Mouse (Mus musculus) liver, embryonic 13.5 days (tissue): ENCODE results near the gene Cercam. TPM values are rescaled to one million over a fixed set of nuclear protein-coding genes. Genes with fewer than 3 reads are reported as not detected.
A peak's percentile ranks its signal among the peaks of the same experiment; 100 is the strongest.

Source experiments
- ATAC-seq: fragments of 200-750 bp; cut with Nextera tagmentation; 2 replicates; pipeline ENCODE4 v1.8.0; 2017; ENCODE audit warnings: low read depth, mild to moderate bottlenecking, moderate number of reproducible peaks, moderate library complexity
- DNase-seq: peaks from one replicate; pipeline ENCODE4 v3.0.0; 2022
- H3K27ac ChIP-seq: fragments of 300-500 bp; sonication (generic); 2 replicates; pipeline ENCODE4 v1.5.1; 2015; ENCODE audit warnings: moderate library complexity, mild to moderate bottlenecking, inconsistent platforms
- H3K27me3 ChIP-seq: fragments of 300-500 bp; sonication (generic); 2 replicates; pipeline ENCODE4 v1.6.1; 2015; ENCODE audit warnings: mild to moderate bottlenecking, inconsistent platforms
- H3K36me3 ChIP-seq: fragments of 300-500 bp; sonication (generic); 2 replicates; pipeline ENCODE4 v1.6.1; 2015; ENCODE audit warnings: mild to moderate bottlenecking, inconsistent platforms
- H3K4me1 ChIP-seq: fragments of 300-500 bp; sonication (generic); replicated peaks from 2 replicates; pipeline ENCODE4 v1.6.1; 2015; ENCODE audit warnings: inconsistent platforms
- H3K4me2 ChIP-seq: fragments of 300-500 bp; sonication (generic); 2 replicates; pipeline ENCODE4 v1.6.1; 2015; ENCODE audit warnings: inconsistent platforms, mild to moderate bottlenecking, moderate library complexity
- H3K4me3 ChIP-seq: fragments of 300-500 bp; sonication (generic); replicated peaks from 2 replicates; pipeline ENCODE4 v1.5.1; 2015; ENCODE audit warnings: mild to moderate bottlenecking, inconsistent platforms
- H3K9ac ChIP-seq: fragments of 300-500 bp; sonication (generic); 2 replicates; pipeline ENCODE4 v1.6.1; 2015; ENCODE audit warnings: mild to moderate bottlenecking, inconsistent platforms
- H3K9me3 ChIP-seq: fragments of 300-500 bp; sonication (generic); replicated peaks from 2 replicates; pipeline ENCODE4 v1.6.1; 2016; ENCODE audit warnings: inconsistent platforms
- WGBS: fragments of 180-500 bp; shearing (Covaris S2); methylation state at CpG from one replicate; pipeline ENCODE4 v1.1.7; 2015; ENCODE audit not compliant: insufficient replicate concordance; 5-methylcytosine and 5-hydroxymethylcytosine counted together
- polyA plus RNA-seq: library from polyadenylated mRNA; unstranded; fragments of >200 nt; fragmentation: Nextera tagmentation; extraction: Ambion mirVana; gene quantifications from 2 replicates; pipeline ENCODE4 v1.2.1, GENCODE M21; 2015

Cercam gene
- polyA plus RNA-seq, 1 experiment from 2014 or later = 31.1 TPM

DNA sequence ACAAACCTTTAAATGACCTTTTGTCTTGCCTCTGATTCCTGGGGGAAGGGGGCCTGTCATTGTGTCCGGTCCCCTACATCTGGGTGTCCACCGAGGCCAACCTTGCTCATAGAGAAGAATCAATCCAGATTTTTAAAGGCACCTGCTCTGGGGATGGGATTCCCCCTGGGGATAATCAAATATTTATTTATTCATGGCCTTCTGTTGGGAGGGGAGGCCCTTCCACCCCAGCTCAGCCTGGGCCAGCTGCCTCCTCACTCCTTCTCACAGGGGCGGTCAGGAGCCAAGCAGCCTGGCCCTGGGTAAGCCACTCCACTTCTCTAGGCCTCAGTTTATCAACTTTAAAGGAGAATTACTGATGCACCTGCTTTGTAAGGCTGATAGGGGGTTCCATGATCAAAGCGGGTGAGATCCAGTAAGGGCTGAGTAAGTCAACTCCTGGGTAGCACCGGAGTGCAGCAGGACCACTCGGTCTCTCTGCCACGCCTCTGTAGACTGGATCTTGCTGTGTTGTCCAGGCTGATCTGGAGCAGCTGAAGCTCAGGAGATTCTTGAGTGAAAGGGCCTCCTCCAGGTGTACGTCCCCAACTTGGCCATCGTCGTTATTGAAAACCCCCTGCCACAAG, 13.3 kb upstream of the Cercam start:
- Histone ChIP-seq H3K4me2 (no peak overlapping the region), H3K27ac (no peak overlapping the region), H3K9me3 (no peaks in the 10 kb centered on the region), H3K9ac (no peak overlapping the region), H3K4me1 (peaks cover 8% of the 10 kb centered on the region), H3K4me3 (no peak overlapping the region), H3K36me3 (no peaks in the 10 kb centered on the region), H3K27me3 (peaks cover 25% of the 10 kb centered on the region)
- 70% methylated on average over 10 of the region's 10 CpGs for WGBS
- ATAC-seq (no peak), DNase-seq (no peak)

GRCm38 (mm10) chr2:29856451-29857260, 12.3 kb upstream of the Cercam start:
- no peak overlapping the region for H3K4me3 ChIP-seq
- no peak overlapping the region for H3K9ac ChIP-seq
- DNase-seq (no peak), ATAC-seq (no peak)
- WGBS = 42% methylated on average over 19 of the region's 19 CpGs
- no peak overlapping the region for H3K4me2 ChIP-seq
- no peak overlapping the region for H3K27ac ChIP-seq
- peaks cover 25% of the 10 kb centered on the region for H3K27me3 ChIP-seq
- no peaks in the 10 kb centered on the region for H3K9me3 ChIP-seq
- no peaks in the 10 kb centered on the region for H3K36me3 ChIP-seq
- H3K4me1 ChIP-seq = peaks cover 8% of the 10 kb centered on the region

DNA sequence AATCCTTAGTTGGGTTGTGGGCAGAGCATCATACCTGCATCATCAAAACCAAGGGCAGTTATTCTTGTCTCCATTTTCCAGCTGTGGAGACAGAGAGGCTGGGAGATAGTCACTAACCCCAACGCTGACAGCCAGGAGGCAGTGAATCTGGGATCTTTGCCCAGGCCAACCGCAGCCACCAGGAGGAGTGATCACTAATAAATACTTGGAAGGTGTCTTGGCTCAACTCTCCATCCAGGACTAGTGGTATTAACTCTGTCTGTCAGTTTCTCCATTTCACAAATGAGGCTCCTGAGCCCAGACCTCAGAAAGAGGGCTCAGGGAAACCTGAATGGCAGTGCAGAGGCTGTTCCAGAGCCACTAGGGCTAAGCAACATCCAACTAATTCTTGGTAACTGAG, 11.6 kb upstream of the Cercam start:
- H3K27ac ChIP-seq = no peak overlapping the region
- H3K9ac ChIP-seq = no peak overlapping the region
- H3K4me2 ChIP-seq = no peak overlapping the region
- peaks cover 8% of the 10 kb centered on the region for H3K4me1 ChIP-seq
- no peaks in the 10 kb centered on the region for H3K36me3 ChIP-seq
- ATAC-seq = no peak
- no peaks in the 10 kb centered on the region for H3K9me3 ChIP-seq
- H3K27me3 ChIP-seq = peaks cover 25% of the 10 kb centered on the region
- no peak overlapping the region for H3K4me3 ChIP-seq
- 45% methylated on average over 2 of the region's 2 CpGs for WGBS
- DNase-seq = no peak

DNA sequence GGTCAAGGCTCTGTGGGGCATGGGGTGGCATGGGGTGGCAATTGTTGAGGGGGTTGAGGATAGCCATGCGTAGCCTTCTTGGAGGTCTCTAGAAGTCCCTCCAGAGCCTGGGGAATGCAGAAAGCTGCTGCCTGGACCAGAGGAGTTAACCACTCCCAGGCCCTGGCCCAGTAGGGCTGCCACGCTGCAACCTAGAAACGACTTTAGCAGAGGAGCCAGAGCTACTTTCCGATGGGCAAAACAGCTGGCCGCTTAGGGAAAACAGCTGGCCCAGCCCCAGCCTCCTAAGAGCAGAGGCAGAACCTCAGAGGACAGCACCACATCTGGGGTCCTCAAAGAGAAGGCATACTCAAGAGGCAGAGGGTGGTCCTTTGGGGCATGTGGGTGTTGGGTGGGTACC, 11.0 kb upstream of the Cercam start:
- Histone ChIP-seq H3K4me3 (no peak overlapping the region), H3K9ac (no peak overlapping the region), H3K4me1 (peaks cover 8% of the 10 kb centered on the region), H3K27ac (no peak overlapping the region), H3K36me3 (no peaks in the 10 kb centered on the region), H3K9me3 (no peaks in the 10 kb centered on the region), H3K27me3 (peaks cover 25% of the 10 kb centered on the region), H3K4me2 (no peak overlapping the region)
- WGBS = 60% methylated on average over 5 of the region's 5 CpGs
- ATAC-seq = no peak
- DNase-seq = no peak

DNA sequence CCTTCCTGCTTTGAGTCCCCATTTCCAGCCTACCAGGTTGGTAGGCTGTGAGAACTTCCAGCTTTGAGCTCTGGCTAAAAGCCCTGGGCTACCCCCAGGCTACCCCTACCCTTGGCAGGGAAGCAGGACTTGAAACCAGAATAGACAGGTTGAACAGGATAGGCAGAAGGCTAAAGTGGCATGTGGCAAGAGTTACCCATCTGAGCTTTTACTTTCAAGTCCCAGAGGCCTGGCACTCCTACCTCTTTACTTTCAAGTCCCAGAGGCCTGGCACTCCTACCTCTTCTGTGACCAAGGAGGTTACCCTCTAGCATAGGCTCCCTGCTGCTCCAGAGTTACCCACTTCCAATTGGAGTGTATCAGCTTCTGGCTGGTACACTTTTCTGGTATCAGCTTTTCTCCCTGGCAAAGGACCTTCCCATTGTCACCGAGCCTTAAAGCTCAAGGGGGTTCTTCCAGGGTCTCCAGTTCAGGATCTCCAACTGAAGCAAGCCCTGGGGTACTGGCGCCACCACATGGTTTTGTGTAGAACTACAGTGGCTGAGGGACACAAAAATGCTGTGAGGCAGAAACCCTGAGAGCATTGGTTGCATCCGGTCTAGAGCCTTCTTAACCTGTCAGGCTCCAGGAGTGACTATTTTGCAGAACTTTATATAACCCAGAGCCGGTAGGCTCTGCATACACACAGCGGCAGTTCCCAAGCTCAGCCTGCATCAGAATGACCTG, 10.1 kb upstream of the Cercam start:
- 6% methylated on average over 5 of the region's 5 CpGs for WGBS
- Histone ChIP-seq H3K9me3 (no peaks in the 10 kb centered on the region), H3K9ac (no peak overlapping the region), H3K27ac (no peak overlapping the region), H3K4me2 (no peak overlapping the region), H3K27me3 (peaks cover 31% of the 10 kb centered on the region), H3K4me1 (0 out of 2 replicates have a peak, but pooled peaks cover 2% of the 10 kb centered on the region), H3K36me3 (no peaks in the 10 kb centered on the region), H3K4me3 (no peak overlapping the region)
- ATAC-seq = no peak
- peak; percentile 38 for DNase-seq

- 62% methylated on average over 4 of the region's 4 CpGs for WGBS
- no peaks in the 10 kb centered on the region for H3K9me3 ChIP-seq
- no peak overlapping the region for H3K9ac ChIP-seq
- DNase-seq (no peak), ATAC-seq (no peak)
- H3K4me3 ChIP-seq = no peak overlapping the region
- H3K27ac ChIP-seq = no peak overlapping the region
- peaks cover 21% of the 10 kb centered on the region for H3K4me1 ChIP-seq
- H3K27me3 ChIP-seq = peaks cover 14% of the 10 kb centered on the region
- no peaks in the 10 kb centered on the region for H3K36me3 ChIP-seq
- H3K4me2 ChIP-seq = no peak overlapping the region
Observed at GRCm38 (mm10) chr2:29865125-29865524, 3.8 kb upstream of the Cercam start.

GRCm38 (mm10) chr2:29869646-29870451, 885 bp downstream of the Cercam start:
- peak overlapping the region; percentile 93 for H3K4me3 ChIP-seq
- peaks cover 55% of the 10 kb centered on the region for H3K4me1 ChIP-seq
- H3K9me3 ChIP-seq = no peaks in the 10 kb centered on the region
- peak overlapping the region; percentile 96 for H3K9ac ChIP-seq
- DNase-seq = peak; percentile 87
- 0% methylated on average over 17 of the region's 17 CpGs for WGBS
- H3K4me2 ChIP-seq = peak overlapping the region; percentile 89
- H3K27ac ChIP-seq = peak overlapping the region; percentile 100
- peaks cover 6% of the 10 kb centered on the region; the same call in 1 of the 2 replicates for H3K27me3 ChIP-seq
- peaks cover 42% of the 10 kb centered on the region for H3K36me3 ChIP-seq
- peak; percentile 95 for ATAC-seq

- no peak for ATAC-seq
- DNase-seq = no peak
- Histone ChIP-seq H3K4me1 (peaks cover 49% of the 10 kb centered on the region), H3K27ac (peak overlapping the region; percentile 63), H3K4me3 (no peak overlapping the region), H3K27me3 (no peaks in the 10 kb centered on the region), H3K9me3 (no peaks in the 10 kb centered on the region), H3K36me3 (peaks cover 61% of the 10 kb centered on the region), H3K9ac (peak overlapping the region; percentile 47; the same call in 1 of the 2 replicates), H3K4me2 (0 out of 2 replicates have a peak overlapping the region, but pooled peaks have one; percentile 89)
- whole genome bisulfite sequencing = 89% methylated on average over 10 of the region's 10 CpGs
Observed at GRCm38 (mm10) chr2:29872581-29873295, 3.8 kb downstream of the Cercam start.

- no peak overlapping the region for H3K4me3 ChIP-seq
- H3K4me1 ChIP-seq = peaks cover 42% of the 10 kb centered on the region
- no peak for DNase-seq
- no peak overlapping the region for H3K4me2 ChIP-seq
- H3K27me3 ChIP-seq = no peaks in the 10 kb centered on the region
- WGBS = 88% methylated on average over 4 of the region's 4 CpGs
- ATAC-seq = no peak
- H3K27ac ChIP-seq = no peak overlapping the region
- H3K9ac ChIP-seq = no peak overlapping the region
- H3K36me3 ChIP-seq = peaks cover 70% of the 10 kb centered on the region
- H3K9me3 ChIP-seq = no peaks in the 10 kb centered on the region
Observed at GRCm38 (mm10) chr2:29873801-29874200, 4.8 kb downstream of the Cercam start.

DNA sequence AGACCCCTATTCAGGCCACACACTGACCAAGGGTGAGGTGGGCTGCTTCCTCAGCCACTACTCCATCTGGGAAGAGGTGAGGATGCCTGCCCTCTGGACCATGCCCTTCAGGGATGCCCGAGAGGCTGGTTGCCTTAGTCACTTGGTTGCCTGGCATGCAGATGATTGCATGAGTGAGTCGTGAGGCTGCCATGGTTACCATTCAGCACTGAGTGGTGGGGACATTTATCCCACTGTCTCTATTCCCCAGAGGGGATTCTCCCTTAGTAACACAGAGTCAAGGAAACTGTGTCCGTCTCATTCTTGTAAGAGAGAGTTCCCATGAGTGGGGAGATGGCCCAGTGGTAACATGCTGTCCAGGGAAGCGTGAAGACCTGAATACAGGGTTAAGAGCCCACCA, 9.1 kb downstream of the Cercam start:
- 89% methylated on average over 4 of the region's 4 CpGs for WGBS
- H3K27ac ChIP-seq = no peak overlapping the region
- no peak overlapping the region for H3K9ac ChIP-seq
- H3K4me3 ChIP-seq = no peak overlapping the region
- peaks cover 6% of the 10 kb centered on the region for H3K4me1 ChIP-seq
- no peak for ATAC-seq
- no peaks in the 10 kb centered on the region; the same call in 1 of the 2 replicates for H3K9me3 ChIP-seq
- no peak overlapping the region for H3K4me2 ChIP-seq
- no peaks in the 10 kb centered on the region for H3K27me3 ChIP-seq
- H3K36me3 ChIP-seq = peaks cover 79% of the 10 kb centered on the region
- DNase-seq = no peak
